Mouse (Mus musculus) cerebellum, postnatal 10 days (tissue): ENCODE data around the gene Gm2663.
"Not testable (repeated sequence)": the region's sequence is repeated elsewhere in the genome, so short reads cannot be mapped to it uniquely, and the experiment has no call there.

Experiments
- DNase-seq, 2 experiments: peaks; one replicate each; pipeline ENCODE4 v3.0.0; 2021; ENCODE audit warnings: mixed read lengths in 2 of 2

Gene Gm2663

GRCm38 (mm10) chr6:40999379-40999778 is at the start of gene Gm2663:
Gene Gm2663, minus strand, starts transcription at chr6:40999479.
- DNase-seq = not testable (repeated sequence)

GRCm38 (mm10) chr6:41048602-41049001 is 49.3 kb upstream of the Gm2663 start:
- no peak for DNase-seq

GRCm38 (mm10) chr6:41047961-41048360 is 48.7 kb upstream of the Gm2663 start:
- no peak for DNase-seq

GRCm38 (mm10) chr6:41047202-41047601 is 47.9 kb upstream of the Gm2663 start:
- DNase-seq = no peak

GRCm38 (mm10) chr6:41046553-41046952 is 47.3 kb upstream of the Gm2663 start:
- DNase-seq = no peak

DNA sequence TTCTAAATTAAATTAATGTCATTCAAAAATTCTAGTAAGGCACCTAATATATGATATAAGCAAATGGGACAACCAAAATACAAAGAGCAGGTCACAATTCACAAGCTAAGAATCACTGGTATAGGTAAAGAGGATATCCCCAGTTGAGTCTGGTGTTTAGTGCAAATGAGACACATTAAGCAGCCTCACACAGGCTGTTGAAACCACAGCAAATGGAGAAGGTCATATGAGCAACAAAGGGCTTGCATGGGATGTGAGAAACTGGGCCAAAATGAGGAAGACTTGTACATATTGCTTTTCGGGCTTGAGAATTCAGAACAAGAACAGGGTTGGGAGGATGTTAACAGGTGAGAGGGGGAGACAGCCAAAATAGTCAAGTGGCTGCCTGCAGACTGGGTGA is 45.5 kb upstream of the Gm2663 start:
- DNase-seq = no peak

GRCm38 (mm10) chr6:41044314-41044713 is 45.0 kb upstream of the Gm2663 start:
- DNase-seq = no peak

DNA sequence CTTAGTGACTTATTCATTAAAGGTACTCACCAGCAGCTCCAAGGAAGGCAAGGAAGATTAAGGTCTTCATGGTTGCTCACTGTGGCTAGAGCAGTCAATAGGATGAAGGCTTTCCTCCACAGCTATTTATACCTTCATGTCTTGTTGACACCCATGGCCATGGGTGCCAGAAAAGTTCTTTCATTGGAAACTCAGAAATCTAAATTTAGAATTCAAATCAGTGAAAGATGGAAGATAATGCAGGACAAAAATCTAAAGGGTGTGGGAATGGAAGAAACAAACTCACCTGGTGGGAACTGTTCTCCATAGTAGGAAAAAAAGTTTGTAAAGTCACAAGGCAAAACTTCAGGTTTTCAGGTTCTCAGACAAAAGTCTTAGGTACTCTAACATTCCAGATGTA is 36.1 kb upstream of the Gm2663 start, which contains the start of gene 2210010C04Rik:
Gene 2210010C04Rik (minus strand): TSS at position 101 of the 400 bp plus-strand sequence.
- DNase-seq = no peak

GRCm38 (mm10) chr6:41032802-41033201 is 33.5 kb upstream of the Gm2663 start:
- no peak for DNase-seq

GRCm38 (mm10) chr6:41032231-41032630 is 33.0 kb upstream of the Gm2663 start:
- no peak for DNase-seq

DNA sequence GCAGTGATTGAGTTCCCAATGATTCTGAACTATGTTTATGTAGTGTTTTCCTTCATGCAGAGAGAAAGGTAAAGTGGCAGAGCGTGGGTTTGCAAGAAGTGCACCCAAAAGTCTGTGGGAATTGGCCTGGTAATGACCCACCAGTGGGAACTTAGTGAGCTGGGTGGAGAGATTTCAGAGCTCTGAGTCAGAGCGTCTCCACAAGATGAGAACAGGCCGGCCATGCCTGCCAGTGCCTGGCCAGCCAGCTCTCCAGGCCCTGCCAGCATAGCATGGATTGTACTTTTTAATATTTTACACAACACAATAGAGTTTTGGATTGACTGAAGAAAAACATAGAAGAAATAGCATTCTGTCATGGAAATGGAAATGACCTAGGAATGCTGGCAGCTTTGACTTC is 31.5 kb upstream of the Gm2663 start:
- no peak for DNase-seq

DNA sequence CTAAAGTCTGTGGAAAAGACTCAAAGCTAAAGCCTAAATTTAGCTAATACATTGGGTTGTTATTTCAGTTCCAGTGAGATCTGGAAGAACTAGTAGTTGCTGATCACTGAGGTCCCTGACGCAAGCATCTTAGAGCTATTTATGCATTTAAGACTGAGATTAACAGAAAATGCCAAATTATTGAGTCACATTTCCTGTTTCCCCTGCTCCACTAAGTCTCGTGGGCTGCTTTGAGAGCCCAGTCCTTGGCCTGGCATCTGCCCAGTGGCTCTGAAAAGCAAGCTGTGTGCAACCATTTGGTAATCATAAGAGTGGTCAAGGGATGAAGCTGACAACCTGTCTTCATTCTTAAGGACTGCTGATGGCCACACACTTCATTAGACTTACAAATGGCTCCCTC is 27.8 kb upstream of the Gm2663 start:
- DNase-seq = peak; percentile 26 to 32

GRCm38 (mm10) chr6:41025873-41026650 is 26.8 kb upstream of the Gm2663 start:
- DNase-seq = no peak

- no peak for DNase-seq
Measured at GRCm38 (mm10) chr6:41019140-41019539, 19.9 kb upstream of the Gm2663 start.

DNA sequence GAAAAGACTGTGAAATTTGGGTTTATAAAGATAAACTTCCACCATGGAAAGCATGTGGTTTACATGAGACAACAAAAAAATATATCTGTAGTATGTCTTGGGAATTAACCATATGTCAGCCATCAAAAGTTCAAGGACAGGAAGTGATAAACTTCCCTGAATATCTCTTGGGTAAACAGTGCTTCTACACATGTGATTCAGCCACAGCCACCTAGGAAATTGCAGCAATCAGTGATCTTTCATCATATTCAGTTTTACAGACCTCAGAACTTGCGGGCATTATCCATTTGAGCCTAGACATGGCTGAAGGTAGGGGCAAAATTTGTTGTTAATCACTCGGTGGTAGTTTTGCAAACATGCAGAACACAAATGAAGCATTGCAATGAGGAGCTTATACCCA is 19.4 kb upstream of the Gm2663 start:
- no peak for DNase-seq

- no peak for DNase-seq
Measured at GRCm38 (mm10) chr6:41015065-41015464, 15.8 kb upstream of the Gm2663 start.

DNA sequence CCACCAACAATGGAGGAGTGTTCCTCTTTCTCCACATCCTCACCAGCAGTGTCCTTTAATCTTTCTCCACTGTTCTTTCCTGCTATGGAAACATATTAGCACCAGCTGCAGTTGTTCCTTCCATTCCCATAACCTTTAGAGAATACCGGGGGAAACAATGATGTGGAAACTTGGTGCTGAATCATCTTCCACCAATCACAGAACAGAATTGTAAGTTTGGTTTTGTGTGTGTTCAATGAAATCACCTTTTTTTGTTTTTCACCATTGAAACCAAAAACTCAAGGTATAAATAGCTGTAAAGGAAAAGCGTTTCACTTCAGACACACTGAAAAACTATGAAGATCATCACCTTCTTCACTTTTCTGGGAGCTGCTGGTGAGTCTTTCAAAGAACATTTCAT is 34.8 kb downstream of the Gm2663 start, which contains the start of gene 1810009J06Rik:
Gene 1810009J06Rik (plus strand): TSS at position 301 of the 400 bp plus-strand sequence.
- not testable (repeated sequence) for DNase-seq

DNA sequence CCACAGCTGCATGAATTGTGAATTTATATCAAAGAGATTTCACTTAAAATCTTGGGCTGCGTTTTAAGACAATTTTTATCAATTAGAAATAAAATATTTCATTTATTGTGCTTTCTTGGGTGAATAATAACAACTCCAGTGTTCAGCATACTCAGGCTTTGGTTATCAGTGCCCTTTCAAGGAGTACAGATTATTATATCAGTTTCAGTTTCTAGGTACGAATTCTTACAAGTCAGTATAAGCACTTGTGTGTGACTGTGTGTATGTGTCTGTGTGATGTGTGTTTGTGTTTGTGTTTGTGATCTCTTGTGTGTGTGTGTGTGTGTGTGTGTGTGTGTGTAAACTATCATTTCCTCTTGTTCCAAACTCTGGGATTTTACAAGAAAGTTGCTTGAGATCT is 45.6 kb downstream of the Gm2663 start:
- DNase-seq = no peak

GRCm38 (mm10) chr6:40951770-40952169 is 47.5 kb downstream of the Gm2663 start, which contains the start of gene Gm4744:
Gene Gm4744, minus strand, starts transcription at chr6:40951870.
- no peak for DNase-seq
